Mouse (Mus musculus) embryo, embryonic 10 days (tissue): ENCODE data around the gene Rfc4.
"Not testable (repeated sequence)": the region's sequence is repeated elsewhere in the genome, so short reads cannot be mapped to it uniquely, and the experiment has no call there.

Experiments
- DNase-seq: peaks from one replicate; pipeline ENCODE4 v3.0.0-alpha.2; 2015; ENCODE audit warnings: low spot score

The Rfc4 gene

GRCm38 (mm10) chr16:23102340-23103037, 25.0 kb downstream of the Rfc4 start:
- peak; percentile 38 for DNase-seq

- peak; percentile 47 for DNase-seq
Measured at GRCm38 (mm10) chr16:23100613-23101012, 26.9 kb downstream of the Rfc4 start.

GRCm38 (mm10) chr16:23100099-23100575, 27.4 kb downstream of the Rfc4 start:
- peak; percentile 52 for DNase-seq

- no peak for DNase-seq
Measured at GRCm38 (mm10) chr16:23099632-23100031, 27.9 kb downstream of the Rfc4 start.

- DNase-seq = not testable (repeated sequence)
Measured at GRCm38 (mm10) chr16:23098105-23098452, 29.5 kb downstream of the Rfc4 start.

GRCm38 (mm10) chr16:23097290-23098104, 30.0 kb downstream of the Rfc4 start:
- DNase-seq = not testable (repeated sequence)

- DNase-seq = not testable (repeated sequence)
Measured at GRCm38 (mm10) chr16:23096886-23097285, 30.7 kb downstream of the Rfc4 start.

GRCm38 (mm10) chr16:23095581-23095980, 32.0 kb downstream of the Rfc4 start:
- not testable (repeated sequence) for DNase-seq

GRCm38 (mm10) chr16:23094136-23094535, 33.4 kb downstream of the Rfc4 start:
- no peak for DNase-seq

- no peak for DNase-seq
Measured at GRCm38 (mm10) chr16:23093321-23093953, 34.1 kb downstream of the Rfc4 start.

GRCm38 (mm10) chr16:23091345-23091744, 36.2 kb downstream of the Rfc4 start:
- DNase-seq = not testable (repeated sequence)

- DNase-seq = not testable (repeated sequence)
Measured at GRCm38 (mm10) chr16:23088491-23088890, 39.0 kb downstream of the Rfc4 start.

GRCm38 (mm10) chr16:23087712-23088111, 39.8 kb downstream of the Rfc4 start:
- DNase-seq = peak; percentile 41

- not testable (repeated sequence) for DNase-seq
Measured at GRCm38 (mm10) chr16:23087159-23087558, 40.4 kb downstream of the Rfc4 start.

GRCm38 (mm10) chr16:23077516-23077915, 50.0 kb downstream of the Rfc4 start:
- DNase-seq = not testable (repeated sequence)
